Mouse (Mus musculus) heart, postnatal 0 days (tissue): ENCODE results near the gene Sars2. TPM values are rescaled to one million over a fixed set of nuclear protein-coding genes. Genes with fewer than 3 reads are reported as not detected.

Experiments
- ATAC-seq: fragments of 200-750 bp; cut with Nextera tagmentation; 2 replicates; pipeline ENCODE4 v1.8.0; 2017; ENCODE audit warnings: low read depth, moderate number of reproducible peaks, moderate library complexity; ENCODE audit not compliant: insufficient read depth
- DNase-seq: peaks from one replicate; pipeline ENCODE4 v3.0.0-alpha.2; 2016; ENCODE audit warnings: low spot score
- H3K27ac ChIP-seq: fragments of 300-500 bp; sonication (generic); 2 replicates; pipeline ENCODE4 v1.5.1; 2014; ENCODE audit warnings: low read depth, mild to moderate bottlenecking
- H3K27me3 ChIP-seq: fragments of 300-500 bp; sonication (generic); 2 replicates; pipeline ENCODE4 v1.6.1; 2014; ENCODE audit warnings: low read length, mixed read lengths; ENCODE audit not compliant: control insufficient read depth, insufficient read depth
- H3K36me3 ChIP-seq: fragments of 300-500 bp; sonication (generic); replicated peaks from 2 replicates; pipeline ENCODE4 v1.6.1; 2014; ENCODE audit warnings: low read length, mixed read lengths; ENCODE audit not compliant: control insufficient read depth, insufficient read depth
- H3K4me1 ChIP-seq: fragments of 300-500 bp; sonication (generic); 2 replicates; pipeline ENCODE4 v1.6.1; 2014; ENCODE audit warnings: antibody characterized with exemption; ENCODE audit not compliant: control insufficient read depth, insufficient read depth
- H3K4me2 ChIP-seq: fragments of 300-500 bp; sonication (generic); 2 replicates; pipeline ENCODE4 v1.6.1; 2014; ENCODE audit warnings: low read depth, mild to moderate bottlenecking, low read length, moderate library complexity
- H3K4me3 ChIP-seq: fragments of 300-500 bp; sonication (generic); 2 replicates; pipeline ENCODE4 v1.5.1; 2014; ENCODE audit warnings: low read depth, low read length
- H3K9ac ChIP-seq: fragments of 300-500 bp; sonication (generic); replicated peaks from 2 replicates; pipeline ENCODE4 v1.6.1; 2014; ENCODE audit warnings: low read depth, low read length, mixed read lengths
- H3K9me3 ChIP-seq: fragments of 300-500 bp; sonication (generic); replicated peaks from 2 replicates; pipeline ENCODE4 v1.6.1; 2016; ENCODE audit warnings: low read length; ENCODE audit not compliant: control insufficient read depth
- CTCF ChIP-seq: IDR thresholded peaks from 2 replicates; pipeline ENCODE4 v1.5.1; 2016; ENCODE audit warnings: antibody characterized with exemption, control low read depth, low read depth
- EP300 ChIP-seq: IDR thresholded peaks from 2 replicates; pipeline ENCODE4 v1.6.1; 2016; ENCODE audit warnings: antibody characterized with exemption, low read depth
- WGBS: fragments of 180-500 bp; shearing (Covaris S2); extraction: QIAGEN DNeasy Blood & Tissue Kit; methylation state at CpG from one replicate; pipeline ENCODE4 v1.1.7; 2014; 5-methylcytosine and 5-hydroxymethylcytosine counted together
- polyA plus RNA-seq: library from polyadenylated mRNA; unstranded; fragments of >200 nt; fragmentation: Nextera tagmentation; extraction: Ambion mirVana; gene quantifications from 2 replicates; pipeline ENCODE4 v1.2.1, GENCODE M21; 2015
- total RNA-seq: library from RNA; depleted of rRNA; stranded (reverse); fragments of >200 nt; gene quantifications from 2 replicates; pipeline ENCODE4 v1.2.3, GENCODE M21; 2014; ENCODE audit warnings: low replicate concordance

Gene Sars2
- total and polyA plus RNA-seq, 2 experiments from 2014 or later, result 17.0 to 22.6 TPM

DNA sequence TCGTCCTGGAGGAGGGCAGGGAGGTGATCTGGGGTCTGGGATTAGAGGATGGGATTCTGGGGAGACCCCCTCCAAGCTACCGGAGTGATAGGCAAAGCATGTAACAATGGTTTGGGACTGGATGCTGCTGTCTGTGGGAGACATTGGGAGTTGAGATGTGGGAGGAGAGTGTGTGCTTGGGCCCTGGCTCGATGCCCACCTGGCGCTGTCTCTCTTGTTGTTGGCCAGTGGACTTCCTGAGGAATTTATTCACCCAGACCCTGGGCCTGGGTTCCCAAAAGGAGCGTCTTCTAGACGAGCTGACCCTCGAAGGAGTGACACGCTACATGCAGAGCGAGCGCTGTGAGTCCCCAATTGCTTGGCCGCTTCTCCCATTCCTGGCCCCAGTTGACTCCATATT, 30.1 kb downstream of the Sars2 start:
- H3K9me3 ChIP-seq, result no peaks in the 10 kb centered on the region
- H3K4me2 ChIP-seq, result no peak overlapping the region
- no peak for TF ChIP-seq CTCF
- TF ChIP-seq EP300, result no peak
- peaks cover 6% of the 10 kb centered on the region for H3K4me1 ChIP-seq
- H3K27ac ChIP-seq, result no peak overlapping the region
- no peak for DNase-seq
- H3K27me3 ChIP-seq, result no peaks in the 10 kb centered on the region
- H3K4me3 ChIP-seq, result no peak overlapping the region
- H3K9ac ChIP-seq, result no peak overlapping the region
- 78% methylated on average over 11 of the region's 11 CpGs for WGBS
- H3K36me3 ChIP-seq, result 0 out of 2 replicates have a peak, but pooled peaks cover 4% of the 10 kb centered on the region
- no peak for ATAC-seq

DNA sequence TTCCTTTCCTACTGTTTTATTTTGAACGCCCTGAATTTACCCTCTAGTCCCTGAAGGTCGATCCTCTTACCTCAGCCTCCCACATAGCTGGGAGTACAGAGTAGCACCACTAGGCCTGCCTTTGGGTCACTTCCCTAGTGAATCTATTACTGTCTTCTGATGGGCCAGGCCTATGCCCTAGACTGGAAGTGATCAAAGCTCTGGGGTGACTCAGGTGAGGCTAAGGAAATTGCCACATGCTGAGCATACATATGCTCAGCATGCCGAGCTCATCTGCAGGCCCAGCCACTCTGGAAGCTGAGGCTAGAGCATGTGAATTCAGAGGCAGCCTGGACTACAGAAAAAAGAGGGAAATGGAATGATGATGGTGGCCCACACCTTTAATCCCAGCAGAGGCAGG, 31.4 kb downstream of the Sars2 start:
- TF ChIP-seq CTCF, result no peak
- TF ChIP-seq EP300, result no peak
- Histone ChIP-seq H3K27me3 (no peaks in the 10 kb centered on the region), H3K9ac (no peak overlapping the region), H3K4me2 (no peak overlapping the region), H3K27ac (peak overlapping the region; percentile 34; the same call in 1 of the 2 replicates), H3K4me3 (no peak overlapping the region), H3K9me3 (no peaks in the 10 kb centered on the region), H3K4me1 (no peaks in the 10 kb centered on the region), H3K36me3 (0 out of 2 replicates have a peak, but pooled peaks cover 9% of the 10 kb centered on the region)
- peak; percentile 40 for ATAC-seq
- WGBS, result 55% methylated on average over 3 of the region's 3 CpGs
- peak; percentile 41 for DNase-seq

DNA sequence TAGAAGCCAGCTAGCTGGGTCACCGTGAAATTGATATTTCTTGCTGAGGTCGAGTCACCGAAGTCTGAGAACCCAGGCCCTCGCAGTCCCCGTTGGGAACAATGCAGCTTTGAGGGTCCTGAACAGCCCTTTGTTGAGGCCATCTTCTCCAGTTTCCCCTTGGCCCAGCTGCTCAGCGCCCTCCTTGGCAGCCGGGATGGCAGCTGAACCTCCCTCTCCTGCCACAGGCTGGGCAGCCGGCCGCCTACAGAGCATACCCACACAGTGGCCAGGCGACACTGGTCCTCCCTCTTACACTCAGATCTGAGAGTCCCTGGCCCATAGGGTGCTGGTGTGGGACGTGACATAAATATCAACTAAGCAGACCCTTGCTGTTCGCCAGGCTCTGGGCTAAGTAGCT, 32.4 kb downstream of the Sars2 start:
- Histone ChIP-seq H3K36me3 (0 out of 2 replicates have a peak, but pooled peaks cover 9% of the 10 kb centered on the region), H3K4me2 (no peak overlapping the region), H3K9ac (no peak overlapping the region), H3K27ac (no peak overlapping the region), H3K4me1 (no peaks in the 10 kb centered on the region), H3K27me3 (no peaks in the 10 kb centered on the region), H3K9me3 (no peaks in the 10 kb centered on the region), H3K4me3 (no peak overlapping the region)
- TF ChIP-seq CTCF, result no peak
- TF ChIP-seq EP300, result no peak
- ATAC-seq (no peak), DNase-seq (no peak)
- WGBS, result 89% methylated on average over 12 of the region's 12 CpGs

DNA sequence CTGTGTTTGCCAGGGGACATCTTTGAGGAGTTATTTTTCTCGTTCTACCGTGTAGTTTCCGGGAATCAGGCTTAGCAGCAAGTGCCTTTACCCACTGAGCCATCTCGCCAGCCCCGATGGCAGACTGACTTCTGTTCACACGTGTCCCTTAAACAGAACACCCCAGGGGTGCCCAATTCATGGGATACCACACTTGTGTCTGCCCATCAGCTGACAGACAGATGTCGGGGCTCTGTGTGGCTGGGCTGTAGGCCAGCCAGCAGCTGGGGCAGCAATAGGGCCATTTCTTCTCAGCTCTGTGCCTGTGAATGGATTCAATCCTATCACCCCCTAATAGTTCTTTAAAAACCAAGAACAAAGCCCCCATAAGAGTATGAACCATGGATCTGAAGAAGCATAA, 33.3 kb downstream of the Sars2 start:
- no peak for ATAC-seq

DNA sequence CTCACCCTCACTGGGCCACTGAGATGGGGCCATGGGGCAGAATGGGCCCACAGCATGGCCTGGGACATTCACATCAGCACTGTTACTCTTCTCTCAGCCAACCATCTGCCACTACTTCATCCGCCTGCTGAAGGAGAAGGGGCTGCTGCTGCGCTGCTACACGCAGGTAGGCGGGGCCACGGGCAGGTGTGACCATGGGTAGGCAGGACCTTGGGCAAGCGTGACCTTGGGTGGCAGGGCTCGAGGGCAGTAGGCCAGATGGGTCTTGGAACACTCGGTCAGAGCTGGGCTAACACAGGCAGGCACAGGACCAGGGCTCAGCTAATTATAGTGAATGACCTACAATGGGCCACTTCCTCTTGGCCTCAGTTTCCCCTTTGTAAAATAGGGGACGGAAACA, 37.0 kb downstream of the Sars2 start:
- H3K4me2 ChIP-seq, result no peak overlapping the region

More for the DNA sequence above, 33.3 kb downstream of the Sars2 start:
- Histone ChIP-seq H3K27me3 (no peaks in the 10 kb centered on the region), H3K36me3 (0 out of 2 replicates have a peak, but pooled peaks cover 9% of the 10 kb centered on the region), H3K4me2 (no peak overlapping the region), H3K9me3 (no peaks in the 10 kb centered on the region), H3K27ac (no peak overlapping the region), H3K4me3 (no peak overlapping the region), H3K9ac (no peak overlapping the region), H3K4me1 (no peaks in the 10 kb centered on the region)
- 83% methylated on average over 7 of the region's 7 CpGs for WGBS
- no peak for DNase-seq
- TF ChIP-seq EP300, result no peak
- TF ChIP-seq CTCF, result no peak

DNA sequence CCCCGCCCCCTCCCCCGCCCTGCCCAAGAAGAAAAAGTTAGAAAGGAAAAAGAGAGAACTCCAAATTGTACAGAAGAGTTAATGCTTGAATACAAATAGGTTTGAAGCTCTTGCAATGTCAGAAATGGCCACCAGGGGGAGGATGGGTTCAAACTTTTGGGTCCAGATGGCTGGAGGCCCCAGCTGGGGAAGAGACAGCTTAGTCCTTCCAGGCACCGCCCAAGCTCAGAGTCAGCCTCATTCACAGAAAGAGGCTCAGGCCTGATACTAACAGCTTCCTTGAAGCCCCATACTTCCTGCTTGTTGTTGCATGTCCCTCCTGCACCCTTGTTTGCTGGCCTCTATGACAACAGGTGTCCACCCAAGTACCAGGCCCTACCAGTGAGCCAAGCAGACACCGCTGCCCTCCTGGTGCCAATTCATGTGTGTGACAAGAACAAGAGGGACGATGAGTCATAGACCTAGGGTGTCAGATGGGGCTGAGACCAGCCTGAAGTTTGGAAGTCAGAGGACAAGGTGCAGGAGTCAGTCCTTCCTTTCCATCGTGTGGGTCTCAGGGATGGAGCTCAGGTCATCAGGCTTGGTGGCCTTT, 38.4 kb downstream of the Sars2 start:
- 41% methylated on average over 6 of the region's 6 CpGs for WGBS
- H3K4me2 ChIP-seq, result no peak overlapping the region
- TF ChIP-seq EP300 (no peak), CTCF (peak; percentile 83)
- H3K4me1 ChIP-seq, result no peaks in the 10 kb centered on the region
- H3K4me3 ChIP-seq, result no peak overlapping the region
- no peaks in the 10 kb centered on the region for H3K9me3 ChIP-seq
- DNase-seq (peak; percentile 85), ATAC-seq (peak; percentile 73)
- no peak overlapping the region for H3K9ac ChIP-seq
- H3K27me3 ChIP-seq, result no peaks in the 10 kb centered on the region
- peaks cover 29% of the 10 kb centered on the region for H3K36me3 ChIP-seq
- H3K27ac ChIP-seq, result peak overlapping the region; percentile 56; the same call in 1 of the 2 replicates

More for the DNA sequence above, 37.0 kb downstream of the Sars2 start:
- no peak for DNase-seq
- no peak for TF ChIP-seq CTCF
- Histone ChIP-seq H3K4me3 (no peak overlapping the region), H3K4me1 (no peaks in the 10 kb centered on the region), H3K27me3 (no peaks in the 10 kb centered on the region), H3K27ac (no peak overlapping the region), H3K9ac (no peak overlapping the region), H3K36me3 (peaks cover 24% of the 10 kb centered on the region), H3K9me3 (no peaks in the 10 kb centered on the region)
- ATAC-seq, result no peak
- WGBS, result 83% methylated on average over 9 of the region's 9 CpGs
